Mouse (Mus musculus) intestine, embryonic 14.5 days (tissue): ENCODE measurements around the gene Tnni3. TPM values are rescaled to one million over a fixed set of nuclear protein-coding genes. Genes with fewer than 3 reads are reported as not detected.
A peak's percentile ranks its signal among the peaks of the same experiment; 100 is the strongest.

Experiments
- ATAC-seq: fragments of 200-750 bp; cut with Nextera tagmentation; replicated peaks from 2 replicates; pipeline ENCODE4 v1.8.0; 2017; ENCODE audit warnings: low read depth, moderate number of reproducible peaks, moderate TSS enrichment, moderate library complexity; ENCODE audit not compliant: low FRiP score, low TSS enrichment
- DNase-seq: peaks from one replicate; pipeline ENCODE4 v3.0.0-alpha.2; 2018; ENCODE audit warnings: low spot score
- H3K27ac ChIP-seq: fragments of 300-500 bp; sonication (generic); 2 replicates; pipeline ENCODE4 v1.5.1; 2014; ENCODE audit warnings: low read depth, mild to moderate bottlenecking, control low read depth
- H3K27me3 ChIP-seq: fragments of 300-500 bp; sonication (generic); replicated peaks from 2 replicates; pipeline ENCODE4 v1.6.1; 2014; ENCODE audit warnings: low read length, control low read depth; ENCODE audit not compliant: control insufficient read depth, insufficient read depth
- H3K36me3 ChIP-seq: fragments of 300-500 bp; sonication (generic); 2 replicates; pipeline ENCODE4 v1.6.1; 2014; ENCODE audit warnings: low read length, control low read depth; ENCODE audit not compliant: control insufficient read depth, insufficient read depth
- H3K4me1 ChIP-seq: fragments of 300-500 bp; sonication (generic); replicated peaks from 2 replicates; pipeline ENCODE4 v1.6.1; 2014; ENCODE audit warnings: low read length, control low read depth, mixed read lengths; ENCODE audit not compliant: control insufficient read depth, insufficient read depth
- H3K4me2 ChIP-seq: fragments of 300-500 bp; sonication (generic); 2 replicates; pipeline ENCODE4 v1.6.1; 2014; ENCODE audit warnings: low read length
- H3K4me3 ChIP-seq: fragments of 300-500 bp; sonication (generic); 2 replicates; pipeline ENCODE4 v1.5.1; 2014; ENCODE audit warnings: low read depth, low read length, control low read depth, mixed read lengths
- H3K9ac ChIP-seq: fragments of 300-500 bp; sonication (generic); 2 replicates; pipeline ENCODE4 v1.6.1; 2014; ENCODE audit warnings: mild to moderate bottlenecking, low read length
- H3K9me3 ChIP-seq: fragments of 300-500 bp; sonication (generic); 2 replicates; pipeline ENCODE4 v1.6.1; 2016; ENCODE audit warnings: low read length, control low read depth; ENCODE audit not compliant: control insufficient read depth
- WGBS: fragments of 180-500 bp; shearing (Covaris S2); extraction: QIAGEN DNeasy Blood & Tissue Kit; methylation state at CpG from one replicate; pipeline ENCODE4 v1.1.7; 2014; 5-methylcytosine and 5-hydroxymethylcytosine counted together
- polyA plus RNA-seq: library from polyadenylated mRNA; unstranded; fragments of >200 nt; fragmentation: Nextera tagmentation; extraction: Ambion mirVana; gene quantifications from 2 replicates; pipeline ENCODE4 v1.2.1, GENCODE M21; 2014

Tnni3 gene
- polyA plus RNA-seq, 1 experiment from 2014 or later = 1.7 TPM

DNA sequence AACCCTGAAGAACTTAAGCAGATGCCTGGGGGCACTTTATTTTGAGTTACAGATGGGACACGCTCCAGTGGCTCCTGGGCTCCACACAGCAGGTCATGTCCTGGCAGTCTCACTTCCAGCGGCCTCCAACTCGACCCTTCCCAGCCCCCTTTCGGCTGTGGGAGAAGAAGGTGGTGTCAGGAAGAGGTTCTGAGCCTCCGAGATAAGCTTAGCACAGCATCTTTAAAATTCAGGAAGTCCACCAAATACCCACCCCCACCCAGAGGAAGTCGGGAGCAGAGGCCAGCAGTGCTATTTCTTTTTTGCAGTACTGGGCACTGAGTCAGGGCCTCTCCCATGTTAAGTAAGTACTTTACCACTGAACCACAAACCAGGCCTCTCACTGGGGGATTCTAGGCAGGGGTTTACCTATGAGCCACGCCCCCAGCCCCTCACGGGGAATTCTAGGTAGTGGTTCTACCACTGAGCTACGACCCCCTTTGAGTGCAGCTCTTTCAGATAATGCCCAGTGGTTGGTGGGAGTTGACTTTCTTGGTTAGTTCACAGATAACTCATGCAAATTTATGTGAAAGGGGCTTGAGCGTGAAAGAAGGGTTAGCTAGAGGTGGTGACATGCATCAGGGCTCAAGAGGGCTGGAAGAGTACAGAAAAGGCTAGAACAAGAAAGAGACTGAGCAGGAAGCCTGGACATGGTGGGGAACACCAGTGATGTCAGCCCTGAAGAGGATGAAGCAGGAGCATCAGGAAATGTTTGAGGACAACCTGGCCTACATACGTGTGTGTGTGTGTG, 19.2 kb downstream of the Tnni3 start:
- Histone ChIP-seq H3K4me2 (no peak overlapping the region), H3K9me3 (no peaks in the 10 kb centered on the region), H3K36me3 (no peaks in the 10 kb centered on the region), H3K9ac (no peak overlapping the region), H3K27ac (no peak overlapping the region), H3K27me3 (no peaks in the 10 kb centered on the region), H3K4me3 (no peak overlapping the region), H3K4me1 (peaks cover 9% of the 10 kb centered on the region)
- ATAC-seq = no peak
- 59% methylated on average over 11 of the region's 11 CpGs for WGBS
- DNase-seq = no peak

DNA sequence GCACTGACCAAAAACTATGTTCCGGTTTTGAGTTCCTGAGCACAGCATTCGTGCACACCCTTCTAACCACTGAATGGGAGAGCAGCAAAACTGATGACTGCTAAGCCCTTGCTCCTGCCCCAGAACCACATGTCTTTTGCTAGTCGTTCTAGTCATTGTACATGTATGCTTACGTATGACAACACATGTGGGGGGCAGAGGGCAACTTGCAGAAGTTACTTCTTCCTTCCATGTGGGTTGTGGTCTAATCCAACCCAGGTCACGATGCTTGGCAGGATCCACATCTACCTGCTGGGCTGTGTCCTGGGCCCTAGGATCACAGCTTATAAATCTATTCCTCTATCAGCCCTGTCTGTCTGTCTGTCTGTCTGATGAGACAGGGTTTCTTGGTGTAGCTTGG, 20.2 kb downstream of the Tnni3 start:
- WGBS = 84% methylated on average over 5 of the region's 5 CpGs
- H3K27me3 ChIP-seq = no peaks in the 10 kb centered on the region
- H3K27ac ChIP-seq = no peak overlapping the region

DNA sequence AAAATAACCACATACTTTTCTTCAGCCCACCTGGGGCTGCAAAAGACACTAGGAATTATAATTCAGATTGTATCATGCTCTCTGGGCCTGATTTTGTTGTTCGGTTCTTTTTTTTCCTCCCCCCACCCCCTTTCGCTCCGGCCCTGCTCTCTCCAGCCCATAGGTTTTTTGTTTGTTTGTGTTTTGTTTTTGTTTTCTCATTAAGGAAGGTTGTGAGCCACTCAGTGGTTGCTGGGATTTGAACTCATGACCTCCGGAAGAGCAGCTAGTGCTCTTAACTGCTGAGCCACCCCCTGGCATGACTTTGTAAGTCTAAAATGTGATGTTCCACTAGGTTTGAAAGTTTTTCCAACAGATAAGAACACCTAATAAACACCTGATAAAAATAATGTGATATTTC, 20.9 kb downstream of the Tnni3 start:
- DNase-seq (no peak), ATAC-seq (no peak)
- H3K36me3 ChIP-seq = no peaks in the 10 kb centered on the region
- H3K27me3 ChIP-seq = no peaks in the 10 kb centered on the region
- 0 out of 2 replicates have a peak overlapping the region, but pooled peaks have one; percentile 72 for H3K4me3 ChIP-seq
- 84% methylated on average over 4 of the region's 4 CpGs for WGBS
- no peak overlapping the region for H3K4me2 ChIP-seq
- H3K4me1 ChIP-seq = peaks cover 24% of the 10 kb centered on the region
- H3K9me3 ChIP-seq = no peaks in the 10 kb centered on the region
- H3K27ac ChIP-seq = 0 out of 2 replicates have a peak overlapping the region, but pooled peaks have one; percentile 86
- no peak overlapping the region for H3K9ac ChIP-seq

More for the DNA sequence above, 20.2 kb downstream of the Tnni3 start:
- ATAC-seq = no peak
- Histone ChIP-seq H3K4me2 (no peak overlapping the region), H3K36me3 (no peaks in the 10 kb centered on the region), H3K4me3 (no peak overlapping the region), H3K9ac (no peak overlapping the region), H3K4me1 (peaks cover 17% of the 10 kb centered on the region), H3K9me3 (no peaks in the 10 kb centered on the region)
- no peak for DNase-seq

DNA sequence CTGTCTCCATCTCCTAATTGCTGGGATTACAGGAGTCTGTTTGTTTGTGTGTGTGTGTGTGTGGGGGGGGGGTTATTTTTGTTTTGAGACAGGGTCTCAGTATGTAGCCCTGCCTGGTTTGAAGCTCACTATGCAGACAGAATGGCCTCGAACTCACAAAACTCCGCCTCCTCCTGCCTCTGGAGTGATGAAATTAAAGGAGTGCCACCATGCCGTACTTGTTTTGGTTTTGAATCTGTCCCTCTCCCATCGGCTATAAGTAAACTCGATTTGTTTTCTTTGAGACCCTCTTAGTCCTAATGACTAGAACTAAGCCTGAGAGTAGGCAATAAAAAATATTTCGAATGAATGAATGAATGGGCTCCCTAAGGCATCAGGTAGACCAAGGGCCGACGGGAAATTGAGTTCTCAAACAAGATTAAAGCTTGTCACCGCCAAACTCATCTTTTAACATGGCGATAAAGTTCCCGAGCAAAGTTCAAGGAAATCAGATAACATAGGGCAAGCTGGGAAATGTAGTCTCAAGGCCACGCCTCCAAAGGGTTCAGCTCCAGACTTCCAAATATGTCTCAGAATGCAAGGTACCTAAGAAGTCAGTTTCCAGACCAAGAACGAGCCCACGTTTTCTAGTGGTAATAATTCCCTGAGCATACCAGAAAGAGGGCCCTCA, 21.5 kb downstream of the Tnni3 start:
- Histone ChIP-seq H3K9ac (peak overlapping the region; percentile 94; the same call in 1 of the 2 replicates), H3K27me3 (no peaks in the 10 kb centered on the region)
- DNase-seq = no peak

DNA sequence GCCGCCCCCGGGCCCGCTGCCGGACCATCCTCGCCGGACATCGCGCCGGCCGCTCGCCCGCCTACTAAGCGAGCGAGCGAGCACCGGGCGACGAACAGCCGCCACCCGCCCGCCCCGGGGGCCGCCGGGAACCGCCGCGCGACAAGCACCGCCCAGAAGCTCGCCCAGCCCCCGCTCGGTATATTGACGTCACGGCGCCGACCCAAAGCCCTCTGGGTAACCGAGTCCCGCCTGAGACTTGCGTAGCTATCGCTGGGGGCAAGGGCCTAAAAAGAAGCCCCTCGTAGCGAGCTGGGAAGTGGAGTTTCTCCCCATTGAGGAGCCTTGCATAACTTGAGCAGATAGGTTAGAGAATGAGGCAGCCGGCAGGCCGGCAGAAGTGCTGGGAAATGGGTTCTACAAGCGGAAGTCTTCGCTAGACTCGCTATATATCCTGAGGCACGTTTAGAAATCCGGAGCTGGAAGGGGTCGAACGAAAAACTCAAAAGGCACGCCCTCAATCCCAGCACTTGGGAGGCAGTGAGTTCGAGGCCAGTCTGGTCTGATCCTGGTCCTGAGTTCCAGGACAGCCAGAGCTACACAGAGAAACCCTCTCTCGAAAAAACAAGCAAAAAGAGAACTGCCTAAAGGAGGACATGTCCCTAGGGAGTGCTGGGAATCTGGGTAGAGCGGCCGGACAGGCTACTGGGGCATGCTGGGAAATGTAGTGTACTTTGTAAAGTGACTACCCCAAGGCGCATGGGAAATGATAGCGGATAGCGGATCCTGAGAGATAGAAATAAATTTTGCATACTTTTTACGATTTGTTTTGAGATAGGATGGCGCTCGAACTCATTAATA, 22.3 kb downstream of the Tnni3 start, which contains the start of gene Ppp1r12c:
Gene Ppp1r12c (minus strand): TSS at position 123 of the 840 bp plus-strand sequence.
- Histone ChIP-seq H3K27ac (peak within 1 kb of the TSS; percentile 86), H3K4me2 (peak within 1 kb of the TSS; percentile 75), H3K27me3 (no peaks in the 10 kb centered on the region), H3K4me3 (peak within 1 kb of the TSS; percentile 72), H3K9ac (peak within 1 kb of the TSS; percentile 94), H3K4me1 (peaks cover 34% of the 10 kb centered on the region), H3K9me3 (no peaks in the 10 kb centered on the region), H3K36me3 (peaks cover 5% of the 10 kb centered on the region)
- DNase-seq (peak; percentile 96), ATAC-seq (peak; percentile 90)
- 1% methylated on average over 62 of the region's 62 CpGs for WGBS

More for the DNA sequence above, 21.5 kb downstream of the Tnni3 start:
- 0 out of 2 replicates have a peak, but pooled peaks have one; percentile 7 for ATAC-seq
- Histone ChIP-seq H3K4me3 (peak overlapping the region; percentile 72), H3K9me3 (no peaks in the 10 kb centered on the region), H3K36me3 (no peaks in the 10 kb centered on the region), H3K4me1 (peaks cover 29% of the 10 kb centered on the region), H3K27ac (peak overlapping the region; percentile 86), H3K4me2 (peak overlapping the region; percentile 75)
- 9% methylated on average over 14 of the region's 14 CpGs for WGBS

DNA sequence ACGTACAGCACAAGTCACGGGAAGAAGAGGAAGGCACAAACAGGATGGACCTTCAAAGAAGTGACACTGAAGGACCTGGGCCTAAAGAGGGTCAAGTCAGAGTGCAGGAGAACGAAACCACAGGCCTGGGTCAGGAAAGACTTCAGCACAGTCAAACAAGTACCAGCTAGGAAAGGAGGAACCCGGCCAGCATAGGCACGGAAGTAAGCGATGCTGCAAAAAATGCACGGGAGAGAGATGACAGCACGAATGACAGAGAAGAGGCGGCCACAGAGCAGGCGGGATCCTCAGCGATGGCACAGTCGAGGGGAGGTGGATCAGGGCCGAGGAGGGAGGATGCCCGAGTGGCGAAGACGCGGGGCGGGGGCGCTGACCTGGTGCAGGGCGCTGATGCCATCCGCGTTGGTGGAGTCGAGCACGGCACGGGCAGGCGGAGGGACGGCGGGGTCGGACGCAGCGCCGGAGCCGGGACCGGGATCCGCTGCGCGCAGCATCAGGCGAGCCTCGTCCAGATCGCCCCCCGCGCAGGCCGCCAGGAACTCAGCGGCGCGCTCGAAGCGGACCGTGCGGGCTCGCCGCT, 23.0 kb downstream of the Tnni3 start:
- Histone ChIP-seq H3K4me2 (peak overlapping the region; percentile 75), H3K36me3 (peaks cover 13% of the 10 kb centered on the region), H3K4me1 (peaks cover 34% of the 10 kb centered on the region), H3K27ac (peak overlapping the region; percentile 86), H3K27me3 (no peaks in the 10 kb centered on the region), H3K9ac (peak overlapping the region; percentile 94), H3K4me3 (peak overlapping the region; percentile 72), H3K9me3 (no peaks in the 10 kb centered on the region)
- WGBS = under 1% methylated on average over 36 of the region's 52 CpGs
- ATAC-seq (peak; percentile 30), DNase-seq (peak; percentile 72)

DNA sequence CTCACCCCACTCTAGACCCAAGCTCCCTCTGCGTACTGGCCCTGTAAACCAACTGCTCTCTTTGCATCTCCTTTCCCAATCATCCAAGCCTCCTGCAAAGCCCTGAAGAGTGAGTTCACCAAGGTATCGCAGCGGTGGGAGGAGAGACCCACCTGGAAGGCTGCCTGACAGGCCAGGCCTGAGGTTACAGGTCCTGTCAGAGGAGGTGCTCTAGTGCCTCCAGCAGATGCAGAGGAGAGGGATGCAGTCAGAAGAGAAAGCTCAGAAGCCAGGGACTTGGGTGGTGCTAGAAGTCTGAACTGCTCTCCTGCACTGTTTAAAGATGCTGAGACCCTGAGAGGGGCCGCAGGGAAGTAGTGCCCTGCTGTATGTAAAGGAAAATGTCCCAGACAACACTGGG, 25.0 kb downstream of the Tnni3 start:
- ATAC-seq (no peak), DNase-seq (no peak)
- H3K4me1 ChIP-seq = peaks cover 34% of the 10 kb centered on the region
- H3K36me3 ChIP-seq = peaks cover 33% of the 10 kb centered on the region
- peak overlapping the region; percentile 75 for H3K4me2 ChIP-seq
- H3K4me3 ChIP-seq = peak overlapping the region; percentile 72
- H3K9me3 ChIP-seq = no peaks in the 10 kb centered on the region
- WGBS = 83% methylated on average over 4 of the region's 4 CpGs
- no peaks in the 10 kb centered on the region for H3K27me3 ChIP-seq
- peak overlapping the region; percentile 94 for H3K9ac ChIP-seq
- H3K27ac ChIP-seq = peak overlapping the region; percentile 69

DNA sequence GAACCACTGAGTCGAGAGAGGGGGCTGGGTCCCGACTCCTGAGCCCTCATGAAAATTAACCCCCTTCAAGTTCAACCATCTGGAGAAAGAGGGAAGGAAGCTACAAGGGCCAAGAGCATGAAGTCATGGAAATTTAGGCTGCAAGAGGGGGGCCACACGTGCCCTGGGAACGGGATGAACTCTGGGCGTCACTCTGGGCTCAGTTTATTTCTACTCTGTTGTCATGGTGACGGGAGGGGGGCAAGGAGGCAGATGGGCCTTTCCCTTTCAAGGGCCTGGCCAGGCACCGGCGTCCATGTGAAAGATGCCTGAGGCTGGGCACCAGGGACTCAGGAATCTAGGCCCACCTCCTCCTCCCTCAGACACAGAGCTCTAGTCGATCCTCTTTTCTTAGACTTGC, 25.8 kb downstream of the Tnni3 start:
- DNase-seq (peak; percentile 66), ATAC-seq (peak; percentile 38)
- H3K27ac ChIP-seq = peak overlapping the region; percentile 69
- peak overlapping the region; percentile 75 for H3K4me2 ChIP-seq
- H3K36me3 ChIP-seq = peaks cover 40% of the 10 kb centered on the region
- H3K4me1 ChIP-seq = peaks cover 34% of the 10 kb centered on the region
- WGBS = 18% methylated on average over 9 of the region's 9 CpGs
- H3K27me3 ChIP-seq = no peaks in the 10 kb centered on the region
- H3K4me3 ChIP-seq = peak overlapping the region; percentile 10; the same call in 1 of the 2 replicates
- no peaks in the 10 kb centered on the region for H3K9me3 ChIP-seq
- peak overlapping the region; percentile 94; the same call in 1 of the 2 replicates for H3K9ac ChIP-seq
